ENCODE assay signal across 9 mouse cellular contexts in genomic region chr8:46502333-46503071, GRCm38 (mm10). TPM values are rescaled to one million over a fixed set of nuclear protein-coding genes. Genes with fewer than 3 reads are reported as not detected.
A peak's percentile ranks its signal among the peaks of the same experiment; 100 is the strongest.
DNase-seq lines count a peak whose midpoint lies in the region; ATAC-seq and TF ChIP-seq lines count a peak whose summit lies in the region.
"Had no signal": no experiment of that assay in that cellular context is flagged by ENCODE, and none has a peak within 500 bp of the region (broad histone marks: within the 10 kb centered on the region; RNA-seq: fewer than 3 reads in every experiment).

No protein-coding gene starts in this region.

- H3K4me2 ChIP-seq in heart, embryonic 15.5 days, result peak overlapping the region; percentile 49
- H3K4me2 ChIP-seq in embryonic facial prominence, embryonic 11.5 days (ENCODE audit: low read depth, low read length), result peak overlapping the region; percentile 27
- peak overlapping the region; percentile 51 for H3K4me2 ChIP-seq in intestine, embryonic 15.5 days (replicated peaks)
- H3K4me2 ChIP-seq in midbrain, embryonic 15.5 days, result peak overlapping the region; percentile 48

- H3K27me3 ChIP-seq in heart, embryonic 15.5 days, result no peaks in the 10 kb centered on the region
- no peaks in the 10 kb centered on the region for H3K27me3 ChIP-seq in embryonic facial prominence, embryonic 11.5 days (ENCODE audit: control insufficient read depth, insufficient read depth, low read length)
- H3K27me3 ChIP-seq in intestine, embryonic 15.5 days (replicated peaks), result no peaks in the 10 kb centered on the region
- H3K27me3 ChIP-seq in midbrain, embryonic 15.5 days (replicated peaks), result no peaks in the 10 kb centered on the region
- no peaks in the 10 kb centered on the region for H3K27me3 ChIP-seq in cerebellum, adult 2 months (ENCODE audit: control insufficient read depth, insufficient read depth, low read length)
- H3K27me3 ChIP-seq: CH12.LX had no signal

- H3K36me3 ChIP-seq in heart, embryonic 15.5 days, result peaks cover 15% of the 10 kb centered on the region
- H3K36me3 ChIP-seq in embryonic facial prominence, embryonic 11.5 days (replicated peaks; ENCODE audit: control insufficient read depth, insufficient read depth, low read depth, low read length), result no peaks in the 10 kb centered on the region
- H3K36me3 ChIP-seq in intestine, embryonic 15.5 days, result no peaks in the 10 kb centered on the region; the same call in 1 of the 2 replicates
- no peaks in the 10 kb centered on the region for H3K36me3 ChIP-seq in midbrain, embryonic 15.5 days (replicated peaks)

- 32% methylated on average over 19 of the region's 19 CpGs for WGBS in heart, embryonic 15.5 days
- 23% methylated on average over 19 of the region's 19 CpGs for WGBS in embryonic facial prominence, embryonic 11.5 days
- 20% methylated on average over 19 of the region's 19 CpGs for WGBS in intestine, embryonic 15.5 days
- WGBS in midbrain, embryonic 15.5 days, result 20% methylated on average over 19 of the region's 19 CpGs
- 24% methylated on average over 19 of the region's 19 CpGs for WGBS in cerebellum, adult 2 months

- H3K9ac ChIP-seq in heart, embryonic 15.5 days, result no peak overlapping the region
- no peak overlapping the region for H3K9ac ChIP-seq in embryonic facial prominence, embryonic 11.5 days (replicated peaks; ENCODE audit: low read length)
- no peak overlapping the region; the same call in 1 of the 2 replicates for H3K9ac ChIP-seq in intestine, embryonic 15.5 days
- H3K9ac ChIP-seq in midbrain, embryonic 15.5 days, result peak overlapping the region; percentile 17

- peaks cover 34% of the 10 kb centered on the region for H3K4me1 ChIP-seq in heart, embryonic 15.5 days (replicated peaks)
- no peaks in the 10 kb centered on the region for H3K4me1 ChIP-seq in embryonic facial prominence, embryonic 11.5 days (ENCODE audit: control insufficient read depth, insufficient read depth, low read length)
- peaks cover 12% of the 10 kb centered on the region; the same call in 1 of the 2 replicates for H3K4me1 ChIP-seq in intestine, embryonic 15.5 days (replicated peaks)
- H3K4me1 ChIP-seq in midbrain, embryonic 15.5 days, result no peaks in the 10 kb centered on the region; the same call in 1 of the 2 replicates
- peaks cover 18% of the 10 kb centered on the region for H3K4me1 ChIP-seq in cerebellum, adult 2 months (ENCODE audit: control insufficient read depth, insufficient read depth, low read length)

- H3K4me3 ChIP-seq in heart, embryonic 15.5 days, result peak overlapping the region; percentile 33
- peak overlapping the region; percentile 8; the same call in 1 of the 2 replicates for H3K4me3 ChIP-seq in embryonic facial prominence, embryonic 11.5 days (ENCODE audit: low read depth, low read length)
- H3K4me3 ChIP-seq in intestine, embryonic 15.5 days (replicated peaks), result peak overlapping the region; percentile 33
- H3K4me3 ChIP-seq in midbrain, embryonic 15.5 days, result peak overlapping the region; percentile 35
- H3K4me3 ChIP-seq in cerebellum, adult 2 months (replicated peaks; ENCODE audit: insufficient read depth, low read depth, low read length), result no peak overlapping the region

- no peak for ATAC-seq in heart, embryonic 15.5 days (replicated peaks; ENCODE audit: insufficient number of reproducible peaks, insufficient read depth, low FRiP score, low read depth)
- ATAC-seq in embryonic facial prominence, embryonic 11.5 days (replicated peaks; ENCODE audit: insufficient number of reproducible peaks, low FRiP score, low TSS enrichment, low read depth), result no peak
- peak; percentile 59 for ATAC-seq in intestine, embryonic 15.5 days
- ATAC-seq in midbrain, embryonic 15.5 days (replicated peaks), result peak; percentile 72

- TF ChIP-seq POLR2A in cerebellum, adult 2 months (IDR thresholded peaks at IDR 0.05; ENCODE audit: borderline replicate concordance, insufficient read depth, low read length), result no peak

- TF ChIP-seq CTCF in cerebellum, adult 2 months (IDR thresholded peaks at IDR 0.05; ENCODE audit: borderline replicate concordance, insufficient read depth, low read depth, low read length), result no peak

- H3K9me3 ChIP-seq in heart, embryonic 15.5 days (replicated peaks), result no peaks in the 10 kb centered on the region
- H3K9me3 ChIP-seq in embryonic facial prominence, embryonic 11.5 days (replicated peaks; ENCODE audit: control insufficient read depth, low read length), result no peaks in the 10 kb centered on the region
- H3K9me3 ChIP-seq in intestine, embryonic 15.5 days, result no peaks in the 10 kb centered on the region
- H3K9me3 ChIP-seq in midbrain, embryonic 15.5 days, result no peaks in the 10 kb centered on the region

- DNase-seq in heart, postnatal 4 days, result no peak
- DNase-seq in embryonic facial prominence, embryonic 11.5 days (ENCODE audit: low spot score), result no peak
- no peak for DNase-seq in adrenal gland, postnatal 10 days
- no peak for DNase-seq in adrenal gland, postnatal 14 days
- no peak for DNase-seq in cerebellum, adult 2 months

- H3K27ac ChIP-seq in heart, embryonic 15.5 days, result no peak overlapping the region
- H3K27ac ChIP-seq in embryonic facial prominence, embryonic 11.5 days (replicated peaks; ENCODE audit: low read depth, low read length), result no peak overlapping the region
- no peak overlapping the region for H3K27ac ChIP-seq in intestine, embryonic 15.5 days
- H3K27ac ChIP-seq in midbrain, embryonic 15.5 days, result no peak overlapping the region
- no peak overlapping the region for H3K27ac ChIP-seq in cerebellum, adult 2 months (ENCODE audit: insufficient read depth, low read length)

RNA-seq across cellular contexts. Expression of gene Acsl1, which starts 31.7 kb away (rescaled TPM):
- 53.7 and 59.9 TPM in 2 replicates for polyA plus RNA-seq in heart, embryonic 15.5 days (2015; fragmentation: Nextera tagmentation; extraction: Ambion mirVana)
- total RNA-seq in heart, postnatal 4 days (2021), result 100 to 1,000 TPM; 639 to 652 TPM
- 11.7 and 13.8 TPM in 2 replicates for polyA plus RNA-seq in embryonic facial prominence, embryonic 11.5 days (2014; fragmentation: Nextera tagmentation; extraction: Ambion mirVana)
- polyA plus RNA-seq in intestine, embryonic 15.5 days (2015; fragmentation: Nextera tagmentation; extraction: Ambion mirVana), result 40.1 and 40.3 TPM in 2 replicates
- 17.2 and 18.8 TPM in 2 replicates for polyA plus RNA-seq in midbrain, embryonic 15.5 days (2015; fragmentation: Nextera tagmentation; extraction: Ambion mirVana)
- total RNA-seq in adrenal gland, postnatal 10 days (2021), result 100 to 1,000 TPM; 915 to 931 TPM
- total RNA-seq in adrenal gland, postnatal 14 days (2021), result 631 and 851 TPM in 2 replicates
- polyA plus RNA-seq in cerebellum, adult 2 months (2012; rRNA removed), result 47.7 and 51.1 TPM in 2 replicates

RNA-seq across cellular contexts. Expression of gene Cenpu, which starts 49.3 kb away (rescaled TPM):
- polyA plus RNA-seq in heart, embryonic 15.5 days (2015; fragmentation: Nextera tagmentation; extraction: Ambion mirVana), result 9.6 and 10.1 TPM in 2 replicates
- total RNA-seq in heart, postnatal 4 days (2021), result 10 to 100 TPM; 13.4 to 15.6 TPM
- 29.4 and 36.0 TPM in 2 replicates for polyA plus RNA-seq in embryonic facial prominence, embryonic 11.5 days (2014; fragmentation: Nextera tagmentation; extraction: Ambion mirVana)
- polyA plus RNA-seq in intestine, embryonic 15.5 days (2015; fragmentation: Nextera tagmentation; extraction: Ambion mirVana), result 10.8 and 13.9 TPM in 2 replicates
- 5.5 and 6.1 TPM in 2 replicates for polyA plus RNA-seq in midbrain, embryonic 15.5 days (2015; fragmentation: Nextera tagmentation; extraction: Ambion mirVana)
- 1 to 10 TPM; 5.7 to 6.8 TPM for total RNA-seq in adrenal gland, postnatal 10 days (2021)
- 5.6 and 6.9 TPM in 2 replicates for total RNA-seq in adrenal gland, postnatal 14 days (2021)
- polyA plus RNA-seq in cerebellum, adult 2 months (2012; rRNA removed), result 1.3 and 1.4 TPM in 2 replicates

Comparison
In these comparisons a context has a peak if more than half of its experiments do, and no peak if none do; other contexts are left out.
1. ATAC-seq: peak in intestine, embryonic 15.5 days (single experiment) and midbrain, embryonic 15.5 days (single experiment); none in heart, embryonic 15.5 days (single experiment) and embryonic facial prominence, embryonic 11.5 days (single experiment).
2. Peak in every context shown above with its lines, with median percentiles within 50 percentile points of each other: H3K4me2 ChIP-seq.